Mouse (Mus musculus) lung, postnatal 25 days (tissue): Measurements from ENCODE around the gene Pkib.

ENCODE experiments used
- DNase-seq: peaks from one replicate; pipeline ENCODE4 v3.0.0; 2022; ENCODE audit warnings: low spot score

Gene Pkib

DNA sequence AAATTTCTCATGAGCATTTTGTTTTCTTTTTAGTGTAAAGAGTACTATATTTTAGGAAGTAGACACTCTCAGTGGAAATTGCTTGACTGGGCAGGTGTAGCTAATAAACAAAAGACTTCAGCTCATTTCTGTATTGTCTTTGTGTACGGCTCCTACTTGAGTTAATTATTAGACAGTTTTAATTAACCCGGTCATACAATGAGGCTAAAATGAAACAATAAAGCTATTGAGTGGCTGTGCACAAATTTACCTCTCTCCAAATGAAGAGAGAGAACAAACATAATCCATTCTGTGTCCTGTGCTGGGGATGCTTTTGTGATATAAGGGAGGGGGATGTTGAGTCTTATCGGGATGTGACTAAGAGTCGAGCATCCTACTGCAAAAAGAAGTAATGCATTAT, 109.0 kb downstream of the Pkib start:
- no peak for DNase-seq

DNA sequence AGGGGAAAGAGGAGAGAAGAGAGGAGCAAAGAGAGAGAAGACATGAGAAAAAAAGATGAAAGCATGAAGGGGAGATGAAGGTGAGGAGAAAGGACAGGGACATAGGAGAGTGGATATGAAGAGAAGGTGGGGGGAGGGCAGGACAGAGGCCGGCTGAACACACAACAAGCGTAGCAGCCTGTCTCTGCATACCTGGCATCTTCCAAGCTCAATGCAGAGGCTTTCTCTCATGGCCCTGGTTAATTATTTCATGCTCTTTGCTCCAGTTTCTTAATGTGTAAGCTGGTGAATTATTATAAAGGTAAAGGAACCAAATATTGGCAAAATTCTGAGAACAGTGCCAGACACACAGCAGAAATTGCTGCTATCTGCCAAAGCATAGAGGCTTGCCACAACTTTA, 109.6 kb downstream of the Pkib start:
- DNase-seq = no peak

DNA sequence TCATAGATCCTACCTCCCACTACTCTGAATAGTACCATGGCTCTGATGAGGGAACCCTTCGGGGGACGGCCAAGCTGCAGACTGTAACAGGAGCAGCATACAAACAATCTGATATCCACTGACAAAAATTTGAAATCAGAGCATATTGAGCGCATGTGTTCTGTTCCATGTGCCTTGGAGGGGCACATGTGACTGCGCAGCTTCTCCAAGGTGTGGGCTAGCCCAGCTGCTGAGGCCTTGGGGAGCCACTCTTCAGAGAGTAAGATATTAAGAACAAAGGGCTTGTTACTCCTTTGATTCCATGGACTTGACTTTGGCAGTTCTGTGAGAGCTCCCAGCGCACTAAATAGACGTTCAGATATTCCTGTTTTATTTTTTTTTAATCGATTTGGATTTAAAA, 111.3 kb downstream of the Pkib start:
- DNase-seq = no peak

DNA sequence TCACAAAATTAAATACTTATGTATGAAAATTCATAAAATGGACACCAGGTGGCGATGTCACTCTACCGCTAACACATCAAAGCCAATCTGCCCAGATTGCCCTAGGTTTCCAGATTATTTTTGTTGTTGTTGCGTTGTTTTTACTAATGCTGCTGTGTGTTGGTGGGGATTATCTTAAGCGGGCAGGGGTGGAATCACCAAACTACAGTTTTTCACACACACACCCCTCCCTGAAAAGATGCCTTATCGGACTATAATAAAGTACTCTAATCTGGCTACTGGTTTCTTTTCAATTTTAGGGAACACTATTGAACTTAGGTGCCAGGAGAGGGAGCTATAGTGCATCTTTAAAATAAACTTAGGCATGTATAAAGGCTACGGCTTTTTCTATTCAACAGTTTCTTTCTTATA, 111.8 kb downstream of the Pkib start:
- DNase-seq = peak; percentile 59

DNA sequence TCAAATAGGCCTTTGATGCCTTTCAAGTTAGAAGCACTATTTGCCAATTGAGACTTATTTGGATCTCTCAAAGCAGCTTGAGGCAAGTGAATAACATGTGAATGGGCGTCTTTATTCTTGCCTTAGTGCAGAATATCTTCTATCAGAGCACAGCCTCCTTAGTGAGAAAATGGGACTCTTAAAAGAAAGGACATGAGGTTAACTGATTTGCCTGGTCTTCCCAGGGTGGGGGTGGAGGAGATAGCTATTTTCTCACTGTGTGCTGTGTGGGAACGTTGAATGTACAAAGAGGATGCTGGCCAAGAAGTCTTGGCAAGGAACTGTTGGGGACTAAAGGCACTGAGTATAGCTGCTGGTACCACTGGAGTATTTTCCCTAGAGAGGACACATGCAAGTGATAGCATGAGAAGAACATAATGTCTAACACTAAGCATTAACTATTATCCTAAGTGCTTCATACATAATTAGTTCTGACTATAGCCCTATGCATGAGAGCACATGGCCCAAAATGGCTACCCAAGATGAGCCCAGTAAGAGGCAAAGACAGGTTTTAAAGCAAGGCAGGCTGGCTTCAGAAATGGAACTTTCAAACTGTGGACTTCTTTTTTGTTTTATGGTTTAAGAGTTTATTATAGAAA, 112.5 kb downstream of the Pkib start:
- DNase-seq = no peak

DNA sequence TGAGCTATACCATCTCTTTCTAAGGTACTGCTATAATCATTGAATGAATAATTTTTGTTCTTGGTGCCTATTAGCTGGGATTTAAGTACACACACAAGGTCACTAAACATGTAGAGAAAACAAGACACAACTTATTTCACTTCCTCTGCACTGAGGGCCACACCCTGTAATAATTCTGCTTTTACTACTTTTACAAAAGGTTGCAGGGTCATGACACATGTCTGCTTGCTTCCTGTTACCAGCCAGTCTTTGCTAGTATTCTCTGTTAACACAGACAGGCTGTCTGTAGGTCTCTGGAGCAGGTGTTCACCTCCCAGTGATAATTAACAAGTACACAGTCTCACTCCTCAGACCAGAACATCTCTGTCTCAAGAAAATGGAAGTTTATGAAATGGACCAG, 113.7 kb downstream of the Pkib start:
- peak; percentile 32 for DNase-seq

DNA sequence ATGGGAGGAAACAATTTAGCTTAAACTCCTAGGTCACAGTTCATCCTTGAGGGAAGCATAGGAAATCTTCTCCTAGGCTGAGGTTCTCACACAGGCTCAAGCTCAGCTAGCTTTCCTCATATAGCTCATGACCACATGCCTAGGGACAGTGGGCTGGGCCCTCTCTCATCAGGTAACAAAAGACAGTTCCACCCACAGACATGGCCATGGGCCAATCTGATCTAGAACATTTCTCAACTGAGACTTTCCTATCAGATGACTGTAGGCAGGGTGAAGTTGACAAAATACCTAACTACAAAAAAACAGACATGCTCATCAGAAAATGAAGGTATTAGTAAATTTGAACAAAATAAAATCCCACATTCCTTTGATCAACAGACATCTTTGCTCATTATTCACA, 115.3 kb downstream of the Pkib start:
- DNase-seq = no peak

DNA sequence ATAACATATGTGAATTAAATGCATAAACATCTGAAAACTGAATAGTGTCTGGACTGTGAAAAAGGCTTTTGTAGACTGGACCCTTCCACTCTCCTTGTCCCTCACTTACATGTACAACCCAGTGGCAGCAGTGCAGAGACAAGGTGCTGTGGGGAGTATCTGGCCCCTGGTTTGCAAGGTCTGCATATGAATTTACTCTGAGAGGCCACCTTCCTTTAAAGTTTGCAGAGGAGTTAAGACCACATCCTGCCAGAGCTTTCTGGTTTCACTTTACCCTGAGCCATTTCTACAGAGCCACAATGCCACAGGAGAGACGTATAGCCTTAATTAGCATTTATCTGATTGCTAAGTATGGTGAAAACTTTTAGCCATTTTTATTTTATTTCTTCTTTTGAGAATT, 121.6 kb downstream of the Pkib start:
- no peak for DNase-seq

DNA sequence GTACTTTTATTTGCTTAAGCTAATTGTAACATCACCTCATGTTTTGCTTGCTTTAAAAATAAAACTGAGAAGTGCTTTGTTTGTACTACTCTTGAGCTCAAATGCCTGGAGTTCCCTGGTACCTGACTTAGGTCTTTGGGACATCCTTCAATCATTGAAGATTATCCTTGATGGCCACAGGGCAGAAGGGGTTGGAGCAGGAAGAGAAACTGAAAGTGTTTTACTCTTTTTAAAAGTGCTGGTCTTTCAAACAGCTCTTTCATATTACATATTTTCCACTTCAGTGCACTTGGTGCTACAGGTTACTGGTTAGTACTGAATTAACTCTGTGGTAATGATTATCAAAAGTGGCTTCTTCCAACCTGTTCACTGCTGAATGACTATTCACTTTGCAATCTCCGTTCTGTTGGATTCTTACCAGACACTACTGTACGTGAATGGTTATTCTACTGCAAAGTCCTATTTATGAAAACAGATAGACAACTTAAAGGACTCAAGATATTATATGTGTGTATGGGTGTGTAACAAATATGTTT, 123.5 kb downstream of the Pkib start:
- DNase-seq = no peak

DNA sequence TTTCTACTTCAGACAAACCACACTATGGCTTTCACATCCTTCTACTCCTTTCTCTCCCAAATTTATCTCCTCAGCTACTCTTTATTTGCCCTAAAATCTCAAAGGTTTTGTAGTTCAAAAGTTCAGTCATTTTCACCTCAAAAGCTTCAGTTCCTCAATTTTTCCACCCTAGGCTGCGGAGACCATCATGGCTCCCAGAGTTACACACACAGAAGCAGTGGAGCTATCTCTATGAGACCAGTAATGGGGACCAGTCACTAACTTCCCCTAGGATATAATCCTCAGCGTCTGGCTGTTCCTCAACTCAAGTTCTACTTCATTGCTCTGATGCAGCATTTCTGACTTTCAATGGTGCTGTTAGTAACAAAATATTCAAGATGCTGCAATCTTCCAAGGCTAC, 127.2 kb downstream of the Pkib start:
- no peak for DNase-seq

DNA sequence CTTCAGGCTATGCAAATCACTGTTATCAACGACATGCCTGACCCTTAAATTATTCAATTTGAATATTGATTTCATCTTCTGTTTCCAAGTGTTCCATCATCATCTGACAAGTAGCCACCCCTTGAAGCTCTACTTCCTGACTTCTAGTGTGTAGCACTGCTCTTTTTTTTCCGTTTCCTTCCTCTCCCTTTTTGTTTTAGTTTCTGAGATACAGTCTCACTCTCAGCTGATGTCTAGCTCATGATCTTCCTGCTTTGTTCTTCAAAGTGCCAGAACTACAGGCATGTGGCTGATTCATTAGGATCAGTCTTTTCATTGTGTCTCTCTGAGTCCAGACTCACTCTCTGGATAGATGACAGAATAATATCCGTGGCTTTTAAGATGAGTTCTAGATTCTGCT, 128.9 kb downstream of the Pkib start:
- no peak for DNase-seq

DNA sequence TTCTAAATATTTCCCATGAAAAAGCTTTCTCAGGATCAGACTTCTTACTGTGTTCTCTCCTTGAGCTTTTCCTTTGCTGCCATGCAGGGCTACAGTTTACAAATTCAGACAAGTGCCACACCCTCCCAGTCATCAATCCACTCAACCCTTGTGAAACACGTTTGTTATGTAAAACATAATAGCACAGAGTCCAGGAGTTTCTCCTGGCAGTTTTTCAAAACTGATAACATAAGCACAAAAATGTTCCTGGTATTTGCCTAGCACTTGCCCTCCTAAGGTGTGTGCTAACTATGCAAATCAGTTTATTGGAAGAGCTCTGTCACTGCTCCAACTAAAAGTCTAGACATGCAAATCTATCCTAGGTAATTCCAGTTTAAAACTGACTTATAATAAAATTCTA, 131.3 kb downstream of the Pkib start:
- DNase-seq = peak; percentile 68

DNA sequence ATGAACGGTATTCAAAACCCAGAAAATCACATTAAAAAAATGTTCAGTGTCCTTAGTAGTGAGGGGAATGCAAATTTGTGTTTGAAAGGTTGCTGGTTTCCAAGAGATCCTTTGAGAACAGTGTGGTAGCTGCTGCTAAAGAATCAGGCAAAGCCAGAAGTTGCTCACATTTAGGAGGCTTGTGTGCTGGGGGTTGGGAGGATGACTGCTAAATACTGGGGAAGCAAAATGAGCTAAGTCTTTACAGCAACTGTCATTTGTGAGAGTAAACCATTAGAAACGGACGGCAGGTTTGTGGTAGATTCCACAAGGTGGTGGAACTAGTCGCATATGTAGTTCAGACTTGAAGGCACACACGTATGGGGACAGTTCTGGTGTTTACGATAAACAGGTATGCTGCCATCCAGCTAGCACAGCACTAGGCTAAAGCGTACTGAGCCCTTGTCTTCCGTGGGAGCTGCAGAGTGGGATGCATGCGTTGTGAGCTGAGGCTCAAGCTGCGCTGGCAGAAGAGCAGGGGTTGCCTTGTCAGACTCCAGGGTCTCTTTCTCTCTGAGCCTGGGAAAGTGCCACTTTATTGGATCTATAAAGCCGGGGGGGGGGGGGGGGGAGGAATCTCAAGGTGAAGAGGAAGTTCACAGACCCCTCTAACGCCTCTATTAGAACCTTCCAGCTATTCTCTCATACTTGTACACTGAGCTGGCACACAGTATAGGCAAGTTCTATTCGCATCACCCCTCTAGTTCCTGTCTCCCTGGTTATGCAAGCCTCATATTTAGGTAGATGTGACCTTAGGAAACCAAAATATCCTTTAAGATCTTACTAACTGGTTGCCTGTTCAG, 151.7 kb downstream of the Pkib start:
- DNase-seq = no peak

DNA sequence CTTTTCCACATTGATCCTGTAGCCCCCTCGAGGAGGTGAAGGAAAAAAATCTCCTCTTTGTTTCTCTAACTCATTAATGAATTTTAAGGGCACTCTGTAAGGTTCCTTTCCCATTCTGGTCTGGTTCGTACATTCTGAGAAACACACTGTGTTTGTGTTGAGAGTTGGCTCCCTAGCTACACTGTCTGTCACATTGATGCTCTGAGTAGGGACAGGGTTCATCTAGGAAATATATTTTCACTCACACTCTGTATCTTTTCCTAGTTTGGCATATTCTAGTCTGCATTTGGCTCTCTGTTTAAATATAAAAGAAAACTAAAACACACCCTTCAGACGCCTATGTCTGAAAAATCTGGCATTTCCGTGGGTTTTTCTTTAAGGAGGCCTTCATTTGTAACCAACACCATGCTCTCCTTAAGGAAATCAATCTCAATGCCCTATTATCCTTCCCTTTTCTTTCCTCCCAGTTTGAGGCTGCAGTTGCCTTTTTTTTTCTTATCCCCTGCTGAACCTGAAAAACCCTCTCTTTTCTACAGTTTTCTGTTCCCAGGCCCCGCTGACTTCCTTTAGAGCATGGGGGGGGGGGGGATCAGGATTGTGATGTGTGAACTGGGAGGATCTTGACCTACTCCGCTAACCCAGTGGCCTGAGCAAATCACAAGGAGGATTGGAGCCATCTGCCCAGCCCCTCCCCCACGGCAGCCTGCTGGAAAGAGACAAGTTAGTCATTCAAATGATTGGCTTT, 152.5 kb downstream of the Pkib start:
- DNase-seq = peak; percentile 22

DNA sequence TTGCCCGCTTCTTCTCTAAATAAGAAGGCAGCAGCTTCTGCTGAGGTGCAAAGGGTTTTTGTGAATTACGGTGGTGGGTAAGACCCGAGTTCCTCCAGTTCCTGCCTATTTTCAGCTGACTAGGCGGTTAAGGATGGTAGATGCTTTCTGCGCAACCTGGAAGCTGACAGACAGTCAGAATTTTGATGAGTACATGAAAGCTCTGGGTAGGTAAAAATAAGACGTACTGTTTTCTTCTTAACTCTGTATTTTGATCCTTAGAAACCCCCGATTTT, 153.0 kb downstream of the Pkib start, which contains the start of gene Fabp7:
Fabp7 (plus strand) TSS at position 6 of the 275 bp plus-strand sequence.
- no peak for DNase-seq

DNA sequence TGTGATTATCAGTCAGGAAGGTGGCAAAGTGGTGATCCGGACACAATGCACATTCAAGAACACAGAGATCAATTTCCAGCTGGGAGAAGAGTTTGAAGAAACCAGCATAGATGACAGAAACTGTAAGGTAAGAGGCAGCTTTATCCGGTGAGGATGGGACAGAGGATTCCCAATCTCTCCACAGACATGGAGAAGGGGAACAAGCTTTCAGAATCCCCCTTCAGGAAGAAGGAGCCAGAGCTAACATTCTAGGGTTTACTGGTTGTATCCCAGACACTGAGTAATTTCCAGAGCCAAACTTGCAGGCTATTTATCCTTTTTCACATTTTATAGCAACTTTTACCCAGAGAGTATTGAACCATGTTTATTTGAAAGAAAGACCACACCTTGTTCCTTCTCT, 153.8 kb downstream of the Pkib start:
- DNase-seq = no peak
